ENCODE assay signal across 25 mouse cellular contexts in genomic region chr2:161166681-161167080, GRCm38 (mm10). TPM values are rescaled to one million over a fixed set of nuclear protein-coding genes. Genes with fewer than 3 reads are reported as not detected.
DNase-seq lines count a peak whose midpoint lies in the region; ATAC-seq lines count a peak whose summit lies in the region.
"Had no signal": no experiment of that assay in that cellular context is flagged by ENCODE, and none has a peak within 500 bp of the region (broad histone marks: within the 10 kb centered on the region; RNA-seq: fewer than 3 reads in every experiment).

No protein-coding gene starts in this region.

- H3K27me3 ChIP-seq in midbrain, embryonic 10.5 days (ENCODE audit: low read depth, poor library complexity, severe bottlenecking), result no peaks in the 10 kb centered on the region
- no peaks in the 10 kb centered on the region for H3K27me3 ChIP-seq in midbrain, embryonic 15.5 days (replicated peaks)
- H3K27me3 ChIP-seq: forebrain, embryonic 13.5 days; heart, embryonic 12.5 days; hindbrain, embryonic 15.5 days; liver, embryonic 13.5 days; midbrain, embryonic 13.5 days had no signal

- peak; percentile 13 for DNase-seq in embryo, embryonic 10.5 days (ENCODE audit: low spot score)
- DNase-seq in embryo, embryonic 9.5 days (ENCODE audit: extremely low spot score), result no peak
- no peak for DNase-seq in midbrain, embryonic 10.5 days (ENCODE audit: low spot score)
- DNase-seq in ZHBTc4 (ENCODE audit: low read depth, low spot score), result peak; percentile 65
- DNase-seq in B cell, adult 2 months, result no peak
- no peak for DNase-seq in frontal cortex, postnatal 10 days (ENCODE audit: low spot score in 2 of 2)
- DNase-seq: adrenal gland, postnatal 25 days; cerebellum, adult 11 months; cerebellum, postnatal 10 days; gastrocnemius, postnatal 14 days; heart, adult 18-20 months; heart, postnatal 10 days; kidney, postnatal 4 days; layer of hippocampus, adult 9-11 months; liver, embryonic 13.5 days; lung, adult 2 months; lung, postnatal 14 days; thymus, adult 18-20 months; thymus, postnatal 36 days had no signal

- H3K4me3 ChIP-seq in midbrain, embryonic 10.5 days, result no peak overlapping the region
- no peak overlapping the region for H3K4me3 ChIP-seq in midbrain, embryonic 15.5 days
- H3K4me3 ChIP-seq: forebrain, embryonic 13.5 days; heart, embryonic 12.5 days; hindbrain, embryonic 15.5 days; liver, embryonic 13.5 days; midbrain, embryonic 13.5 days had no signal

- 16% methylated on average over 3 of the region's 3 CpGs for WGBS in midbrain, embryonic 10.5 days
- WGBS in midbrain, embryonic 15.5 days, result 21% methylated on average over 3 of the region's 3 CpGs

- H3K4me1 ChIP-seq in midbrain, embryonic 10.5 days, result peaks cover 7% of the 10 kb centered on the region
- H3K4me1 ChIP-seq in midbrain, embryonic 15.5 days, result no peaks in the 10 kb centered on the region
- H3K4me1 ChIP-seq: heart, embryonic 12.5 days; liver, embryonic 13.5 days had no signal

- no peak overlapping the region for H3K9ac ChIP-seq in midbrain, embryonic 15.5 days
- H3K9ac ChIP-seq: forebrain, embryonic 13.5 days; heart, embryonic 12.5 days; hindbrain, embryonic 15.5 days; liver, embryonic 13.5 days; midbrain, embryonic 13.5 days had no signal

- no peaks in the 10 kb centered on the region for H3K36me3 ChIP-seq in midbrain, embryonic 10.5 days
- H3K36me3 ChIP-seq in midbrain, embryonic 15.5 days (replicated peaks), result no peaks in the 10 kb centered on the region
- H3K36me3 ChIP-seq: heart, embryonic 12.5 days; hindbrain, embryonic 15.5 days; liver, embryonic 13.5 days; midbrain, embryonic 13.5 days had no signal

- no peak overlapping the region for H3K4me2 ChIP-seq in midbrain, embryonic 15.5 days
- H3K4me2 ChIP-seq: forebrain, embryonic 13.5 days; heart, embryonic 12.5 days; hindbrain, embryonic 15.5 days; liver, embryonic 13.5 days; midbrain, embryonic 13.5 days had no signal

- no peaks in the 10 kb centered on the region for H3K9me3 ChIP-seq in midbrain, embryonic 10.5 days (replicated peaks)
- no peaks in the 10 kb centered on the region for H3K9me3 ChIP-seq in midbrain, embryonic 15.5 days
- H3K9me3 ChIP-seq: forebrain, embryonic 13.5 days; heart, embryonic 12.5 days; hindbrain, embryonic 15.5 days; liver, embryonic 13.5 days; midbrain, embryonic 13.5 days had no signal

- 0 out of 2 replicates have a peak overlapping the region, but pooled peaks have one; percentile 6 for H3K27ac ChIP-seq in midbrain, embryonic 10.5 days (replicated peaks)
- H3K27ac ChIP-seq in midbrain, embryonic 15.5 days, result no peak overlapping the region
- H3K27ac ChIP-seq: forebrain, embryonic 13.5 days; hindbrain, embryonic 15.5 days; liver, embryonic 13.5 days; midbrain, embryonic 13.5 days had no signal

- no peak for ATAC-seq in midbrain, embryonic 15.5 days (replicated peaks)
- ATAC-seq: forebrain, embryonic 13.5 days; intestine, embryonic 16.5 days; midbrain, embryonic 13.5 days had no signal

RNA-seq across cellular contexts. Expression of gene Chd6, which starts 57.8 kb away (rescaled TPM):
- 22.8 and 29.0 TPM in 2 replicates for polyA plus RNA-seq in midbrain, embryonic 10.5 days (2016; fragmentation: Nextera tagmentation; extraction: Ambion mirVana)
- polyA plus RNA-seq in midbrain, embryonic 15.5 days (2015; fragmentation: Nextera tagmentation; extraction: Ambion mirVana), result 36.9 and 40.8 TPM in 2 replicates

Comparison
In these comparisons a context has a peak if more than half of its experiments do, and no peak if none do; other contexts are left out.
1. DNase-seq: peak in embryo, embryonic 10.5 days (single experiment) and ZHBTc4 (single experiment); none in embryo, embryonic 9.5 days (single experiment), midbrain, embryonic 10.5 days (single experiment), B cell, adult 2 months (0 of 2) and frontal cortex, postnatal 10 days (0 of 2).